Mouse (Mus musculus): ENCODE data around the gene Zfp935.
"Not testable (repeated sequence)": the region's sequence is repeated elsewhere in the genome, so short reads cannot be mapped to it uniquely, and the experiment has no call there.

- not testable (repeated sequence) for TF ChIP-seq CTCF (IDR thresholded peaks at IDR 0.05; ENCODE audit: low read depth, low read length); POLR2A (IDR thresholded peaks at IDR 0.05; ENCODE audit: borderline replicate concordance, low read depth, low read length)
Measured at GRCm38 (mm10) chr13:62558189-62559110, at the start of gene Zfp935.

All from bone marrow macrophage, adult 2 months (primary cell).